Mouse (Mus musculus) intestine, embryonic 16.5 days (tissue): Measurements from ENCODE around the gene Vps33b. TPM values are rescaled to one million over a fixed set of nuclear protein-coding genes. Genes with fewer than 3 reads are reported as not detected.

ENCODE experiments used
- ATAC-seq: fragments of 200-750 bp; cut with Nextera tagmentation; 2 replicates; pipeline ENCODE4 v1.8.0; 2017; ENCODE audit warnings: moderate TSS enrichment, moderate library complexity
- H3K27ac ChIP-seq: fragments of 300-500 bp; sonication (generic); 2 replicates; pipeline ENCODE4 v1.5.1; 2014; ENCODE audit warnings: mild to moderate bottlenecking, low read length
- H3K27me3 ChIP-seq: fragments of 300-500 bp; sonication (generic); replicated peaks from 2 replicates; pipeline ENCODE4 v1.6.1; 2014; ENCODE audit warnings: low read length, control low read depth, mixed read lengths; ENCODE audit not compliant: control insufficient read depth, insufficient read depth
- H3K36me3 ChIP-seq: fragments of 300-500 bp; sonication (generic); 2 replicates; pipeline ENCODE4 v1.6.1; 2014; ENCODE audit warnings: low read length, control low read depth; ENCODE audit not compliant: control insufficient read depth, insufficient read depth
- H3K4me1 ChIP-seq: fragments of 300-500 bp; sonication (generic); 2 replicates; pipeline ENCODE4 v1.6.1; 2014; ENCODE audit warnings: low read length, control low read depth, mixed read lengths; ENCODE audit not compliant: control insufficient read depth, insufficient read depth
- H3K4me2 ChIP-seq: fragments of 300-500 bp; sonication (generic); 2 replicates; pipeline ENCODE4 v1.6.1; 2014; ENCODE audit warnings: low read depth, low read length, control low read depth
- H3K4me3 ChIP-seq: fragments of 300-500 bp; sonication (generic); 2 replicates; pipeline ENCODE4 v1.5.1; 2014; ENCODE audit warnings: mild to moderate bottlenecking, low read length
- H3K9ac ChIP-seq: fragments of 300-500 bp; sonication (generic); 2 replicates; pipeline ENCODE4 v1.6.1; 2014; ENCODE audit warnings: low read depth, low read length
- H3K9me3 ChIP-seq: fragments of 300-500 bp; sonication (generic); 2 replicates; pipeline ENCODE4 v1.6.1; 2016; ENCODE audit warnings: low read length, control low read depth; ENCODE audit not compliant: control insufficient read depth
- WGBS: fragments of 180-500 bp; shearing (Covaris S2); extraction: QIAGEN DNeasy Blood & Tissue Kit; methylation state at CpG from one replicate; pipeline ENCODE4 v1.1.7; 2014; 5-methylcytosine and 5-hydroxymethylcytosine counted together
- polyA plus RNA-seq: library from polyadenylated mRNA; unstranded; fragments of >200 nt; fragmentation: Nextera tagmentation; extraction: Ambion mirVana; gene quantifications from 2 replicates; pipeline ENCODE4 v1.2.1, GENCODE M21; 2015

The Vps33b gene
- polyA plus RNA-seq, 1 experiment from 2014 or later, result 15.9 TPM

GRCm38 (mm10) chr7:80238542-80238941 lies 30.9 kb upstream of the Vps33b start:
- WGBS, result 88% methylated on average over 10 of the region's 10 CpGs
- Histone ChIP-seq H3K4me1 (peaks cover 4% of the 10 kb centered on the region; the same call in 1 of the 2 replicates), H3K4me3 (no peak overlapping the region), H3K9me3 (no peaks in the 10 kb centered on the region), H3K4me2 (no peak overlapping the region), H3K27ac (no peak overlapping the region), H3K36me3 (peaks cover 12% of the 10 kb centered on the region), H3K27me3 (no peaks in the 10 kb centered on the region), H3K9ac (no peak overlapping the region)
- ATAC-seq, result no peak

GRCm38 (mm10) chr7:80241661-80242060 lies 27.8 kb upstream of the Vps33b start:
- Histone ChIP-seq H3K27ac (peak overlapping the region; percentile 52; the same call in 1 of the 2 replicates), H3K9ac (no peak overlapping the region), H3K27me3 (no peaks in the 10 kb centered on the region), H3K4me2 (no peak overlapping the region), H3K36me3 (peaks cover 12% of the 10 kb centered on the region), H3K4me3 (no peak overlapping the region), H3K9me3 (no peaks in the 10 kb centered on the region), H3K4me1 (no peaks in the 10 kb centered on the region)
- 63% methylated on average over 4 of the region's 4 CpGs for WGBS
- no peak for ATAC-seq

- Histone ChIP-seq H3K4me2 (no peak overlapping the region), H3K27me3 (no peaks in the 10 kb centered on the region), H3K9ac (no peak overlapping the region), H3K4me3 (no peak overlapping the region), H3K27ac (no peak overlapping the region), H3K36me3 (no peaks in the 10 kb centered on the region), H3K9me3 (no peaks in the 10 kb centered on the region), H3K4me1 (no peaks in the 10 kb centered on the region)
- ATAC-seq, result no peak
- WGBS, result 95% methylated on average over 4 of the region's 4 CpGs
Observed at GRCm38 (mm10) chr7:80244851-80245250, 24.6 kb upstream of the Vps33b start.

- peak within 1 kb of the TSS; percentile 77 for H3K9ac ChIP-seq
- H3K36me3 ChIP-seq, result no peaks in the 10 kb centered on the region
- peak within 1 kb of the TSS; percentile 66 for H3K4me3 ChIP-seq
- H3K27me3 ChIP-seq, result no peaks in the 10 kb centered on the region
- peak; percentile 97 for ATAC-seq
- H3K9me3 ChIP-seq, result no peaks in the 10 kb centered on the region
- peak within 1 kb of the TSS; percentile 77 for H3K27ac ChIP-seq
- H3K4me2 ChIP-seq, result peak within 1 kb of the TSS; percentile 73
- H3K4me1 ChIP-seq, result 0 out of 2 replicates have a peak, but pooled peaks cover 3% of the 10 kb centered on the region
- WGBS, result under 1% methylated on average over 48 of the region's 48 CpGs
Observed at GRCm38 (mm10) chr7:80246148-80246721, 23.2 kb upstream of the Vps33b start, which contains the start of gene Ttll13. Gene Ttll13 (plus strand): TSS chr7:80246376.

- Histone ChIP-seq H3K36me3 (no peaks in the 10 kb centered on the region), H3K4me3 (peak overlapping the region; percentile 66), H3K9me3 (no peaks in the 10 kb centered on the region), H3K4me1 (0 out of 2 replicates have a peak, but pooled peaks cover 3% of the 10 kb centered on the region), H3K27ac (no peak overlapping the region), H3K4me2 (peak overlapping the region; percentile 73; the same call in 1 of the 2 replicates), H3K9ac (0 out of 2 replicates have a peak overlapping the region, but pooled peaks have one; percentile 77), H3K27me3 (no peaks in the 10 kb centered on the region)
- 51% methylated on average over 7 of the region's 7 CpGs for WGBS
- no peak for ATAC-seq
Observed at GRCm38 (mm10) chr7:80246859-80247258, 22.6 kb upstream of the Vps33b start.

- no peaks in the 10 kb centered on the region for H3K9me3 ChIP-seq
- H3K4me3 ChIP-seq, result no peak overlapping the region
- H3K4me1 ChIP-seq, result 0 out of 2 replicates have a peak, but pooled peaks cover 3% of the 10 kb centered on the region
- no peak overlapping the region for H3K9ac ChIP-seq
- ATAC-seq, result no peak
- H3K4me2 ChIP-seq, result no peak overlapping the region
- no peaks in the 10 kb centered on the region for H3K36me3 ChIP-seq
- H3K27ac ChIP-seq, result no peak overlapping the region
- no peaks in the 10 kb centered on the region for H3K27me3 ChIP-seq
- 80% methylated on average over 7 of the region's 7 CpGs for WGBS
Observed at GRCm38 (mm10) chr7:80252437-80252836, 17.0 kb upstream of the Vps33b start.

GRCm38 (mm10) chr7:80252886-80253285 lies 16.6 kb upstream of the Vps33b start:
- H3K4me2 ChIP-seq, result no peak overlapping the region
- no peaks in the 10 kb centered on the region for H3K36me3 ChIP-seq
- no peaks in the 10 kb centered on the region for H3K27me3 ChIP-seq
- no peak for ATAC-seq
- H3K9ac ChIP-seq, result no peak overlapping the region
- H3K4me3 ChIP-seq, result no peak overlapping the region
- WGBS, result 76% methylated on average over 11 of the region's 11 CpGs
- H3K4me1 ChIP-seq, result 0 out of 2 replicates have a peak, but pooled peaks cover 3% of the 10 kb centered on the region
- no peaks in the 10 kb centered on the region for H3K9me3 ChIP-seq
- H3K27ac ChIP-seq, result no peak overlapping the region

- H3K27ac ChIP-seq, result no peak overlapping the region
- 72% methylated on average over 2 of the region's 2 CpGs for WGBS
- no peaks in the 10 kb centered on the region for H3K9me3 ChIP-seq
- no peak overlapping the region for H3K4me2 ChIP-seq
- no peak overlapping the region for H3K9ac ChIP-seq
- peaks cover 3% of the 10 kb centered on the region; the same call in 1 of the 2 replicates for H3K4me1 ChIP-seq
- H3K36me3 ChIP-seq, result no peaks in the 10 kb centered on the region
- H3K4me3 ChIP-seq, result no peak overlapping the region
- ATAC-seq, result no peak
- H3K27me3 ChIP-seq, result no peaks in the 10 kb centered on the region
Observed at GRCm38 (mm10) chr7:80255981-80256380, 13.5 kb upstream of the Vps33b start.

GRCm38 (mm10) chr7:80257706-80258105 lies 11.7 kb upstream of the Vps33b start:
- H3K9me3 ChIP-seq, result no peaks in the 10 kb centered on the region
- no peaks in the 10 kb centered on the region for H3K36me3 ChIP-seq
- no peak for ATAC-seq
- H3K4me2 ChIP-seq, result no peak overlapping the region
- no peak overlapping the region for H3K27ac ChIP-seq
- no peak overlapping the region for H3K9ac ChIP-seq
- WGBS, result 69% methylated on average over 2 of the region's 2 CpGs
- no peak overlapping the region for H3K4me3 ChIP-seq
- H3K27me3 ChIP-seq, result no peaks in the 10 kb centered on the region
- H3K4me1 ChIP-seq, result peaks cover 9% of the 10 kb centered on the region
